Mouse (Mus musculus) intestine, embryonic 16.5 days (tissue): ENCODE results near the gene Mprip. TPM values are rescaled to one million over a fixed set of nuclear protein-coding genes. Genes with fewer than 3 reads are reported as not detected.

Experiments used
- polyA plus RNA-seq: library from polyadenylated mRNA; unstranded; fragments of >200 nt; fragmentation: Nextera tagmentation; extraction: Ambion mirVana; gene quantifications from 2 replicates; pipeline ENCODE4 v1.2.1, GENCODE M21; 2015

Mprip gene
- polyA plus RNA-seq, 1 experiment from 2014 or later, result 25.2 TPM

Other genes starting within 250 kb of the Mprip start
- gene Jmjd4, start 211.3 kb upstream of the Mprip start, polyA plus RNA-seq, result 7.4 and 8.1 TPM in 2 replicates
- gene Snap47, start 210.1 kb upstream of the Mprip start, polyA plus RNA-seq, result 74.4 and 76.8 TPM in 2 replicates
- gene Zfp867, start 188.8 kb upstream of the Mprip start, polyA plus RNA-seq, result 4.3 and 4.6 TPM in 2 replicates
- gene Zkscan17, start 134.6 kb upstream of the Mprip start, polyA plus RNA-seq, result 13.8 and 14.7 TPM in 2 replicates
- gene Nlrp3, start 119.7 kb upstream of the Mprip start, polyA plus RNA-seq, result 0.35 and 0.51 TPM in 2 replicates
- gene Olfr222, start 85.1 kb upstream of the Mprip start, polyA plus RNA-seq, result not detected in 2 replicates
- not detected in 2 replicates for gene Olfr223, start 68.0 kb upstream of the Mprip start, polyA plus RNA-seq
- gene Pld6, start 126.3 kb downstream of the Mprip start, polyA plus RNA-seq, result 2.7 and 4.0 TPM in 2 replicates
- gene Flcn, start 148.7 kb downstream of the Mprip start, polyA plus RNA-seq, result 46.5 and 51.6 TPM in 2 replicates
- 31.1 and 34.5 TPM in 2 replicates for gene Nt5m, start 178.1 kb downstream of the Mprip start, polyA plus RNA-seq
- 165 and 184 TPM in 2 replicates for gene Cops3, start 178.5 kb downstream of the Mprip start, polyA plus RNA-seq